Mouse (Mus musculus) midbrain, embryonic 15.5 days (tissue): Measurements from ENCODE around the gene Ggt1. TPM values are rescaled to one million over a fixed set of nuclear protein-coding genes. Genes with fewer than 3 reads are reported as not detected.
"Not testable (repeated sequence)": the region's sequence is repeated elsewhere in the genome, so short reads cannot be mapped to it uniquely, and the experiment has no call there.

Experiments
- ATAC-seq: fragments of 200-750 bp; cut with Nextera tagmentation; replicated peaks from 2 replicates; pipeline ENCODE4 v1.8.0; 2017; ENCODE audit warnings: moderate TSS enrichment
- H3K27ac ChIP-seq: fragments of 300-500 bp; sonication (generic); 2 replicates; pipeline ENCODE4 v1.5.1; 2015; ENCODE audit warnings: mild to moderate bottlenecking, inconsistent platforms
- H3K27me3 ChIP-seq: fragments of 300-500 bp; sonication (generic); replicated peaks from 2 replicates; pipeline ENCODE4 v1.6.1; 2015; ENCODE audit warnings: inconsistent platforms
- H3K36me3 ChIP-seq: fragments of 300-500 bp; sonication (generic); replicated peaks from 2 replicates; pipeline ENCODE4 v1.6.1; 2015; ENCODE audit warnings: inconsistent platforms
- H3K4me1 ChIP-seq: fragments of 300-500 bp; sonication (generic); 2 replicates; pipeline ENCODE4 v1.6.1; 2015; ENCODE audit warnings: inconsistent platforms
- H3K4me2 ChIP-seq: fragments of 300-500 bp; sonication (generic); 2 replicates; pipeline ENCODE4 v1.6.1; 2015; ENCODE audit warnings: inconsistent platforms, mild to moderate bottlenecking, moderate library complexity
- H3K4me3 ChIP-seq: fragments of 300-500 bp; sonication (generic); 2 replicates; pipeline ENCODE4 v1.5.1; 2015; ENCODE audit warnings: mild to moderate bottlenecking, inconsistent platforms
- H3K9ac ChIP-seq: fragments of 300-500 bp; sonication (generic); 2 replicates; pipeline ENCODE4 v1.6.1; 2015; ENCODE audit warnings: mild to moderate bottlenecking, inconsistent platforms
- H3K9me3 ChIP-seq: fragments of 300-500 bp; sonication (generic); 2 replicates; pipeline ENCODE4 v1.6.1; 2016; ENCODE audit warnings: inconsistent platforms
- WGBS: fragments of 180-500 bp; shearing (Covaris S2); methylation state at CpG from one replicate; pipeline ENCODE4 v1.1.7; 2015; ENCODE audit warnings: mixed read lengths; 5-methylcytosine and 5-hydroxymethylcytosine counted together
- polyA plus RNA-seq: library from polyadenylated mRNA; unstranded; fragments of >200 nt; fragmentation: Nextera tagmentation; extraction: Ambion mirVana; gene quantifications from 2 replicates; pipeline ENCODE4 v1.2.1, GENCODE M21; 2015

The Ggt1 gene
- polyA plus RNA-seq, 1 experiment from 2014 or later = 1.7 TPM

GRCm38 (mm10) chr10:75521643-75522042 is 39.8 kb upstream of the Ggt1 start:
- Histone ChIP-seq H3K9ac (no peak overlapping the region), H3K36me3 (peaks cover 12% of the 10 kb centered on the region), H3K27me3 (no peaks in the 10 kb centered on the region), H3K9me3 (no peaks in the 10 kb centered on the region), H3K4me2 (no peak overlapping the region), H3K4me1 (peaks cover 14% of the 10 kb centered on the region), H3K27ac (no peak overlapping the region), H3K4me3 (no peak overlapping the region)
- no peak for ATAC-seq
- 93% methylated on average over 4 of the region's 4 CpGs for WGBS

GRCm38 (mm10) chr10:75525450-75525849 is 36.0 kb upstream of the Ggt1 start:
- H3K27me3 ChIP-seq, H3K9ac ChIP-seq, H3K9me3 ChIP-seq, H3K4me2 ChIP-seq, H3K4me1 ChIP-seq, H3K27ac ChIP-seq, H3K4me3 ChIP-seq, H3K36me3 ChIP-seq, ATAC-seq: not testable (repeated sequence)
- 93% methylated on average over 9 of the region's 9 CpGs for WGBS

DNA sequence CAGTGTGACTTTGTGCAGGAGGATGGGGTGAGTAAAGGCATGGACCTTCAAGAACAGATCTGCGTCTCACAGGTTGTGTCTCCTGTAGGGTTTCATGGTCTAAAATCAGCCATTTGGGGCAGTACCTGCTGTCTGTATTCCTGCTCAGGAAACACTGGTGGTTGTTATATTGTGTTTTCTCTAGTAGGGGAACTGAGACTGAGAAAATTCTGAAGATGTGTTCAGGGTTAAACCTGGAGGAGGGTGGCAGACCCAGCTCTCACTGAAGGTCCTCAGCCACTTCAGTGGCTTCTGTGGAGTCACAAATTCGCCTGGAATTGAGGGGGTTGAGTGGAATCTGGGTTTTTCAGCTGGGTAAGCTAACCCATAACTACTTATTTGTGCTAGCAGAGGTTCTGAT is 31.1 kb upstream of the Ggt1 start:
- 89% methylated on average over 2 of the region's 2 CpGs for WGBS
- Histone ChIP-seq H3K36me3 (peaks cover 23% of the 10 kb centered on the region), H3K4me1 (no peaks in the 10 kb centered on the region), H3K27ac (no peak overlapping the region), H3K9ac (no peak overlapping the region), H3K4me3 (no peak overlapping the region), H3K9me3 (no peaks in the 10 kb centered on the region), H3K4me2 (no peak overlapping the region), H3K27me3 (no peaks in the 10 kb centered on the region)
- ATAC-seq = no peak

DNA sequence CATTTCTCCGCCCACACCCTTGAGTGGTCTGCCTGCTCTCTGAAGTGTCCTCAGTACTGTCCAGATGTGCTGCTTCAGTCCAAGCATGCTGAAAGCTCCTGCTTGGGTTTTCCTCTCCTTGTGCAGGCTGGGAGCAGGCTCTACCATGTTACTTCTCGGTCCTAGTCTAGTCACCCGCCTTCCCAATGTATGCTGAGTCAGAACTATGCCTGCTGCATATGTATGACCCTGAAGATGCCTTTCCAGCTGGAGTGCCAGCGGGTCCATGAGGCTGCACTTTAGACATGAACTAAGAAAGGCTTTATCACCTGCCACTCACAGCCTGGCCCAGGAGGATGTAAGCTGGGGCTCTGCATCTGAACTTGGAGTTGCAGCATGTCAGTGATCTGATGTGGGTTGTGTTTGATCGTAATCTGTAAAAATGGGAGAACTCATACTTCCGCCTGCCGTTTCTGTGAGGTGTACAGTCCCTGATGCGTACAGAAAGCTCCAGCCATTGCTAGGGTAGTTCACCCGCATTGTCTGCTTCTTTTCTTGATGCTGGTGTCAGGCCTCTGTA is 29.8 kb upstream of the Ggt1 start:
- 84% methylated on average over 9 of the region's 9 CpGs for WGBS
- Histone ChIP-seq H3K4me3 (no peak overlapping the region), H3K4me2 (no peak overlapping the region), H3K4me1 (no peaks in the 10 kb centered on the region), H3K27me3 (no peaks in the 10 kb centered on the region), H3K9ac (no peak overlapping the region), H3K9me3 (no peaks in the 10 kb centered on the region), H3K36me3 (peaks cover 33% of the 10 kb centered on the region; the same call in 1 of the 2 replicates), H3K27ac (no peak overlapping the region)
- no peak for ATAC-seq

DNA sequence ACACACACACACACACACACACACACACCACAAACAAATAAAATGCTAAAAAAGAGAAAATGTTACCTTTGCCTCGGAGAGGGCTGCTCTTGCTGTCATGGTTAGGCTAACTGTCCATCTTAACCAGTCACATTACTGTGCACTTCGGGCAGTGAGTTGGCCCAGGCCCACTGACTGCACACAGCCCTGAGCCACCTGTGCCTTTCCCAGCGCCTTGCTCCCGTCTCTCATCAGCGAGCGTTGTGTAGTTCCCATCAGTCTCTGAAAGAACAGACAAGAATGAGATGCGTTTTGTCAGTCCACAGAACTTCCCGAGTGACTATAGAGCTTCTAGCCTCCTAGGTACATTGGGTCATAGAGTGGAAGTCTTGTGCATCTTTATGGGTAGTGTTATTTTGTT is 27.2 kb upstream of the Ggt1 start:
- H3K4me2 ChIP-seq = no peak overlapping the region
- no peak overlapping the region for H3K4me3 ChIP-seq
- H3K9me3 ChIP-seq = no peaks in the 10 kb centered on the region
- no peak overlapping the region for H3K9ac ChIP-seq
- peaks cover 33% of the 10 kb centered on the region; the same call in 1 of the 2 replicates for H3K36me3 ChIP-seq
- ATAC-seq = no peak
- 92% methylated on average over 8 of the region's 8 CpGs for WGBS
- no peak overlapping the region for H3K27ac ChIP-seq
- H3K27me3 ChIP-seq = no peaks in the 10 kb centered on the region
- no peaks in the 10 kb centered on the region for H3K4me1 ChIP-seq

- Histone ChIP-seq H3K9ac (no peak overlapping the region), H3K4me3 (no peak overlapping the region), H3K4me1 (no peaks in the 10 kb centered on the region), H3K4me2 (no peak overlapping the region), H3K9me3 (no peaks in the 10 kb centered on the region), H3K27ac (no peak overlapping the region), H3K36me3 (peaks cover 33% of the 10 kb centered on the region; the same call in 1 of the 2 replicates), H3K27me3 (no peaks in the 10 kb centered on the region)
- WGBS = 87% methylated on average over 8 of the region's 8 CpGs
- ATAC-seq = no peak
Measured at GRCm38 (mm10) chr10:75534934-75535333, 26.5 kb upstream of the Ggt1 start.

- no peak for ATAC-seq
- Histone ChIP-seq H3K4me3 (no peak overlapping the region), H3K9ac (no peak overlapping the region), H3K4me2 (no peak overlapping the region), H3K36me3 (peaks cover 33% of the 10 kb centered on the region; the same call in 1 of the 2 replicates), H3K27ac (no peak overlapping the region), H3K4me1 (no peaks in the 10 kb centered on the region), H3K27me3 (no peaks in the 10 kb centered on the region), H3K9me3 (no peaks in the 10 kb centered on the region)
- WGBS = 96% methylated on average over 2 of the region's 2 CpGs
Measured at GRCm38 (mm10) chr10:75535423-75535822, 26.0 kb upstream of the Ggt1 start.

DNA sequence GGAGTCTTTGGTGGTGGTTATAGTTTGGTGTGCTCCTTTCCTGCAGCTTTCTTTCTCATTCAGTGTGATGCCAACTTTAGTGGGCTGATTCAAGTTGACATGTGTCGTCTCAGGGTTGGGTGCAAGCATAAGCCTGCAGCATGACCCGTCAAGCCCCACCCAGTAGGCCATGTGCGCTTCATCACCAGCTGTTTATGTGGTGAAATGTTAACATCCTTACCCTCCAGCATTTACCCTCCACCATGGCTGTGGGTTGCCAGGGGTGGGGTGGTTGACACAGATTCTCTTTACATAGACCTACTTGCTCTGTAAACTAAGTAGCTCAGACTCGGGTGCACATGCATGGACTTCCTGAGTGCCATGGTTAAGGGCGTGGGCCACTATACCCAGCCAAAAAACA is 25.3 kb upstream of the Ggt1 start:
- H3K27ac ChIP-seq = no peak overlapping the region
- no peaks in the 10 kb centered on the region for H3K4me1 ChIP-seq
- no peak overlapping the region for H3K4me2 ChIP-seq
- no peak for ATAC-seq
- H3K4me3 ChIP-seq = no peak overlapping the region
- 90% methylated on average over 5 of the region's 5 CpGs for WGBS
- peaks cover 33% of the 10 kb centered on the region; the same call in 1 of the 2 replicates for H3K36me3 ChIP-seq
- no peaks in the 10 kb centered on the region for H3K27me3 ChIP-seq
- no peaks in the 10 kb centered on the region for H3K9me3 ChIP-seq
- no peak overlapping the region for H3K9ac ChIP-seq

- ATAC-seq = no peak
- Histone ChIP-seq H3K4me2 (no peak overlapping the region), H3K36me3 (no peaks in the 10 kb centered on the region), H3K4me3 (no peak overlapping the region), H3K27ac (no peak overlapping the region), H3K9ac (no peak overlapping the region), H3K4me1 (no peaks in the 10 kb centered on the region), H3K27me3 (no peaks in the 10 kb centered on the region), H3K9me3 (peaks cover 5% of the 10 kb centered on the region)
- 77% methylated on average over 7 of the region's 7 CpGs for WGBS
Measured at GRCm38 (mm10) chr10:75547901-75548300, 13.5 kb upstream of the Ggt1 start.

DNA sequence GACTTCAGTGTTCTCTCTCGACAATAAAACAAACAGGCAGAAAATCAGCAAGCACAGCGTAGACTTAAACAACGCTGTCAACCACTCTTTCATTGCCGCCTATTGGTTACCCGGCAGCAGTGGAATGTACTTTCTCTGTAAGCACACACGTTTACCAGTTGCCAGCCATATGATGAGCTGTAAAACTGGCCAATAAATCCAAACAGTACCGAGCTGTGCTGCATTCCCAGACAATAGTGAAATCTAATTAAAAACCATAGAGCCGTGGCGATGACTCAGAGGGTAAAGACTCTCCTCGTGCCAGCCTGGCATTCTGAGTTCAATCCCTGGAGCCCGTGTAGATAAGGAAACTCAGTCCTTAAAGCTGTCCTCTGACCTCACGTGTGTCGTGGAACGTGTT is 12.9 kb upstream of the Ggt1 start:
- no peaks in the 10 kb centered on the region for H3K27me3 ChIP-seq
- no peak overlapping the region for H3K4me3 ChIP-seq
- no peak overlapping the region for H3K4me2 ChIP-seq
- no peaks in the 10 kb centered on the region for H3K4me1 ChIP-seq
- peaks cover 5% of the 10 kb centered on the region for H3K9me3 ChIP-seq
- 69% methylated on average over 14 of the region's 14 CpGs for WGBS
- H3K9ac ChIP-seq = no peak overlapping the region
- ATAC-seq = no peak; the same call in 1 of the 2 replicates
- H3K36me3 ChIP-seq = 0 out of 2 replicates have a peak, but pooled peaks cover 2% of the 10 kb centered on the region
- H3K27ac ChIP-seq = no peak overlapping the region

GRCm38 (mm10) chr10:75549886-75550285 is 11.5 kb upstream of the Ggt1 start:
- H3K36me3 ChIP-seq = 0 out of 2 replicates have a peak, but pooled peaks cover 5% of the 10 kb centered on the region
- no peak overlapping the region for H3K4me3 ChIP-seq
- H3K27ac ChIP-seq = no peak overlapping the region
- ATAC-seq = no peak
- H3K27me3 ChIP-seq = no peaks in the 10 kb centered on the region
- peaks cover 5% of the 10 kb centered on the region for H3K9me3 ChIP-seq
- no peak overlapping the region for H3K9ac ChIP-seq
- 76% methylated on average over 7 of the region's 7 CpGs for WGBS
- no peaks in the 10 kb centered on the region for H3K4me1 ChIP-seq
- no peak overlapping the region for H3K4me2 ChIP-seq

GRCm38 (mm10) chr10:75551175-75551574 is 10.2 kb upstream of the Ggt1 start:
- Histone ChIP-seq H3K27me3 (no peaks in the 10 kb centered on the region), H3K4me1 (0 out of 2 replicates have a peak, but pooled peaks cover 5% of the 10 kb centered on the region), H3K9ac (no peak overlapping the region), H3K9me3 (no peaks in the 10 kb centered on the region), H3K36me3 (peaks cover 5% of the 10 kb centered on the region; the same call in 1 of the 2 replicates), H3K4me2 (no peak overlapping the region), H3K27ac (no peak overlapping the region), H3K4me3 (no peak overlapping the region)
- WGBS = 56% methylated on average over 12 of the region's 12 CpGs
- ATAC-seq = no peak

DNA sequence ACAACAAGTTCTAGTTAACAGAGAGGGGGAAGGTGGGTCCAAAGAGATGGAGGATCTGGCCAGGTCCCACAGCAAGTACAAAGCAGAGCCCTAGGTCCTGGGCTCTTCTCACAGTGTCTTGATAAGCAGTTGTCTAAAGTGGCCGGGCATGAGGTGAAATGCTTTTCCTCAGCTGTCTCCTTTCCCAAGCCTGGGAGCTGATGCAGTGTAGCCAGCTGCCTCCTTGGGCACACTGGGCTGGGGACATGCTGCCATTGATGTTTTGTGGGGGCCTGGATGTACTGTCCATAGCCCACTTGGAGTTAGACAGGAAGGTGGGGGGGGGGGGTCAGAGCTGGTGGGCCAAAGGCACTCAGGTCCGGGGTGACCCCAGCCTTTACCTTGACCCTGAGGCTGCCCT is 9.3 kb upstream of the Ggt1 start:
- Histone ChIP-seq H3K36me3 (peaks cover 5% of the 10 kb centered on the region; the same call in 1 of the 2 replicates), H3K4me1 (peaks cover 14% of the 10 kb centered on the region), H3K9me3 (no peaks in the 10 kb centered on the region), H3K27ac (no peak overlapping the region), H3K4me3 (no peak overlapping the region), H3K9ac (no peak overlapping the region), H3K4me2 (no peak overlapping the region), H3K27me3 (no peaks in the 10 kb centered on the region)
- no peak for ATAC-seq
- 81% methylated on average over 2 of the region's 2 CpGs for WGBS
